Mouse (Mus musculus): ENCODE data around the gene C1qa. TPM values are rescaled to one million over a fixed set of nuclear protein-coding genes. Genes with fewer than 3 reads are reported as not detected.

The C1qa gene
- 67.6 and 92.8 TPM in 2 replicates for polyA plus RNA-seq (2012; rRNA removed)

DNA sequence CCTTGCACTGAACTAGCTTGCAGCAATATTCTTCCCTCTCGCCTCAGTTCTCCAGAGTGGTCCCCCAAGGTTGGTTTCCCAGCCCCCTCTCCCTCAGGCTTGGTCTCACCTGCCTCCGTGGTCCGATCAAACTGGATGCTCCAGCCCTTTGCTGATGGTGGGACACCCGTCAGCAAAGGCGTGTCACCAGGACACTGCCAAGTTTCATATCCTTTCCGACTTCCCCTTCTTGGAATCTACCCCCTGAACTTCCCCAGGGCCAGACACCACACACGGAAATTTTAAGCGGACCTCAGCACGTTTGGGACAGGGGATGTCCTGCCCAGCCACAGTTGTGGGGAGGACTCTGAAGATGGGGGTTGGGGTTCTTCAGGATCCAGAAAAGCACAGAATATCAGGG, at the start of gene C1qa:
C1qa (minus strand) TSS at position 167 of the 400 bp plus-strand sequence.
- no peak for DNase-seq (ENCODE audit: extremely low spot score in 1 of 2, low spot score in 1 of 2)

DNA sequence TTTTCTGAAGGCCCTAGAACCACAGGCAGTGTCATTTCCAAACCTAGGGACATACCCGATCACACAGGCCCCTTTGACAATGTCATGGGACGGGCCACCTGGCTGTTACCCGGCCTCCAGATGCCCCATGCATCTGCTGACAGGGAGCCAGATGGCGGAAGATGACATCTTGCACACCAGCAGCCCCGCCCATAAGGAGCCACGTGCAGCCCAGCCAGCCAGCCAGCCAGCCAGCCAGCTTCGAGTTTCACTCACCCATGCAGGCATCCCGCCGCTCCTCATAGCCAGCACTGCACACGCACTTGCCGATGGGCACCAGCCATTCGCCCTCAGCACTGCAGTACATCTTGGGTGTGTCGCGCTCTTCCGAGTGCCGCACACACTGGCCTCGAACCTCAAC, 46.8 kb upstream of the C1qa start:
- no peak for DNase-seq (ENCODE audit: extremely low spot score in 1 of 2, low spot score in 1 of 2)

DNA sequence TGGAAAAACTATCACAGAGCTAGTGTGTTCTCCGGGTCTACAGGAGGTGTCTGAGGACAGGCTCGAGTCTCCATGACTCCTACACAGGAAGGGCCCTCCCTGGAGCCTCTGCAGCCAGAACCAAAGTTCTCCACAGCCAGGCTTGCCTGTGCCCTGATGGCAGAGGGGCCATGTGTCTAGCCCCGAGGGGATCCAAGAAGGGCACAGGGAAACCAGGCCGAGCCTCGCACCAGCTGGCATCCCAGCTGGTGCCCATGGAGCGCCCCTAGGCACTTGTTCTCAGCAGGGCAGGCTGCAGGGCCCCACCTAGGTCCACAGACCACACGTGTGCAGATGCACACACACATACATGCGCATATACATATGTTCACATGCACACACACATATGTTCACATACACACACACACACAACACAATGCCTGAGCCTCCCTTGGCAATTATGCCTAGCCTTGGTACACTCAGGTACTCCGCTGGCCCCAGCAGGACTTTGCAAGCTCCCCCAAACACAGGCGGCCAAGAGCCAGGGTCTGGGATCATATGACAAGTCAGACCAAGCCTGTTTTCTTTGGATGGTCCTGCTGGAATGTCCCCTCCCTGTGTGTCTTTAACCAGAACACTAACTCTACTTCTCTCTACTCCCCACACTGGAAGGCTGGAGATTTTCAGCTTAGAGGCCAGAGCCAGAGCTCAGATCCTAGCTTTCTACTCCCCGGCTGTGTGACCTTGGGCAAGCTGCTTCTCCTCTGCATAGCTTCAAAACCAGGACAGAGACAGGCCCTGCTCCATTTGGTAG, 46.2 kb upstream of the C1qa start:
- DNase-seq (ENCODE audit: extremely low spot score in 1 of 2, low spot score in 1 of 2), result no peak

DNA sequence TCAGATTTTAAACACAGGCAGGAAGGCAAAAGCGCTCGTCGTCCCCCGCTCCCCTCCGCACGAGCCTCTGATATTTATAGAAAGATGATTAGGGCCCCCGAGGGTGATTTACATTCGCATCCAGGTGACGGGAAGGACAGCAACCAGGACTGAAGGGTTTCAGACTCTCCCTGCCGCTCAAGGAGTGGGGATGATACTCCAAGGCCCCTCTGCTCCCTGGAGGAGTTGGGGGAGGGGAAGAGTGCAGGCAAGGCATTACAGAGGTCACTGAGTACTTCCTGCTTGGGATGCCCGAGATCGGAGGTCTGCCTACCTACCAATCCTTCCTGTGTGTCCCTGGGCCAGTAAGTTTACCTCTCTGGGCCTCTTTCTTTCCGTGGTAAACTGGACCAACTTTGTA, 44.6 kb upstream of the C1qa start:
- no peak for DNase-seq (ENCODE audit: extremely low spot score in 1 of 2, low spot score in 1 of 2)

DNA sequence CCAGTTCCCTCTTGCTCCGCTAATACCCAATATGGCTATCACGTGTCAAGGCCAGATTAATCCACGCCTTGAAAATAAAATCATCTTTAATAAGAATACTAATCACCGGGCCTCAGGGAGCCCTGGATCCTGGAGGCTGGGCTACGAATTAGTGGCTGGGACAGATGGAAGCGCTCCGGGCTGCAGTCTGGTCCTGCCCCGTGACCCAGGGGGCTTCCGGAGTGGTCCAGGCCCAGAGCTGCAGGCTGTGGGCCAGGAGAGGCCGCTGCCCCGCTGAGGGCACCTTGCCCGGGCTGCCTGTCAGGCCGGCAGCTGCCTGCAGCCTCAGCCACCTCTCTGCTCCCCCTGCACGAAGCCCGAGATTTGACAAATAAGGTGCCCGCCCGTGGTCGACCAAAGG, 44.2 kb upstream of the C1qa start:
- DNase-seq (ENCODE audit: extremely low spot score in 1 of 2, low spot score in 1 of 2), result no peak

DNA sequence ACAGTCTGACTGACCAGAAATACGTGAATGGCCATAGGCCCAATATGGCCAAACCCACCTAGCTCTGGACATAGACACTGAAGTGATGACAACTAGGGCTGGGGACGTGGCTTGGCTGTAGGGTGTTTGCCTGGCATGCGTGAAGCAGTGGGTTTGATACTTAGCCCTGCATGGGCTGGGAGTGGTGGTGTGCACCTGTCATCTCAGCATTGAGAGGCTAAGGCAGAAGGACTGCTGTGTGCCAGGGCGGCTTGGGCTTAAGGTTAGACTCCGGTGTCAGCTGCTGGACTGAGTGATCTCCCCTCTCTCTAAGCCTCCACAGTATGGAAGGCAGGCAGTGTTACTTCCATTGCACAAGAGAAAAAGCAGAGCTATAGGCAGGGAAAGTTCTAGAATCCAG, 39.3 kb upstream of the C1qa start:
- no peak for DNase-seq (ENCODE audit: extremely low spot score in 1 of 2, low spot score in 1 of 2)

DNA sequence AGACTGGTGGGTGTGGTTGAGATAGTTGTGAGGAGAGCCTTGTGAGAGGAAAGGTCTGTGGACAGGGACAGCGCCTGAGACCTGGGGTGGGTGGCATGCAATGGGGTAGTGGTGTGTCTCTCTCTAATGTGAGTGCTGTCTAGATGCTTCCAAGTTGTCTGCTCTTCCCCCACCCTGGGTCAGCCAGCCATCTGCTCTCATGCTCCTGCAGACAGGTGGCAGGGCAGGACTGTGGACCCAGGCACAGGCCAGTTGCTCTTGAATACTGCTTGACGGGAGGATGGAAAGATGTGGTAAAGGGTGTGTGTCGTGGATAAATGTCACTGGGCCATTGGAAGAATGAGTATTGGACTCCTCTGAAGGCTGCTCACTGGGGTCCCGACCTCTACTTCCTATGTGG, 38.7 kb upstream of the C1qa start:
- no peak for DNase-seq (ENCODE audit: extremely low spot score in 1 of 2, low spot score in 1 of 2)

DNA sequence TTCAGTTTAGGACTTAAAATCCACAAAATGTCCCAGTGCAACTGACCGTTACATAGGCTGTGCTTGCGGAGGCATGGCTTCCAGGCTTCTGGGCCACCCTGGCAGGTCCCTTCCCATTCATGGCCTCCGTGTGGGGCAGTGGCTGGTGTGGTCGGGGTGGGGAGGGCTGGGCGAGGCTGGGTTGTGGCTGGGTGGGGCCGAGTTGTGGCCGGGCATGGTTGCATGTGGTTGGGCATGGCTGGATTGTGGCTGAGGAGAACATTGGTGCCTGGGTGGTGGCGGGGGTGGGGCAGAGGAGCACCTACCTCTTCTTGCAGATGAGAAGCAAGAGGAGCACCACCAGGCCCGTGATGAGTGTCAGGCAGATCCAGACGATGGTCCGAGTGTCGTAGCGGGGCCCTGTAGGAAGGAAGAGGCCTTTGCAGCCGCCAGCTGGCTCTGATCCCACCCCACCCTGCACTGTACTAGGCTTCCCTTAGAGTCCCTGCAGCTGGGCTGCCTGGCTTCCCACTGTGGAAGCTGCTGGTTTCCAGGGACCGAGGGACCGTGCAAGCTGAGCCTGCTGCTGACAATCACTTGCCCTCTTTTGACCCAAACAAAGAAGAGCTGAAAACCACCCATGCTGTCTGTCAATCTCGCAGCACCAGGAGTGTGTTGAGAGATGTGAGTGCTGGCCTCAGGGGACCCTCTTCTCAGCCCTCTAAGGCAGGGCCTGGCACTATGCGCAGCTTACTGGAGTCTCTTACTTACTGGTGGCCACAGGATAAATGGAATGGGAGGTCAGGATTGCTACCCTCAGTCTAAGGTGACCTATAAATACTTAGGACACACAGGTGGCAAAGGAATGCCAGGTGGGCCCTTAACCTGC, 36.4 kb upstream of the C1qa start:
- DNase-seq (ENCODE audit: extremely low spot score in 1 of 2, low spot score in 1 of 2), result no peak

DNA sequence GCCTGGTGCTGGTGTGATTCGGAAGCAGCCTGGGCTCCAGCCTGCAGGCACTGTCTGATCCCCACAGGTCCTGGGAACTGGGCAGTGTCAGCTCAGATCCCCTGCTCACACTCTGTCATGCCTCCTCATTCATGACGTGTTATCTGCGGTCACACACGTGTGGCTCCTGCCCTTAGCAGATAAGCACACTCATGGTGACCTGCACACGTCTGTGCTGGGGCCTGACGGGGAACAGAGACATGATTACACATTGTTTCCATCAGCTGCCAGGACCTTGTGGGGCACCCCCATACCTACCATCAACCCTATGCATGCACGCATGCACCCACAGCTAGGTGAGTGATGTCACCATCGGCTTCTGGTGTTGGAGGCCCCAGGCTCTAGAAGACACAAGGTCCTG, 31.9 kb upstream of the C1qa start:
- no peak for DNase-seq (ENCODE audit: extremely low spot score in 1 of 2, low spot score in 1 of 2)

DNA sequence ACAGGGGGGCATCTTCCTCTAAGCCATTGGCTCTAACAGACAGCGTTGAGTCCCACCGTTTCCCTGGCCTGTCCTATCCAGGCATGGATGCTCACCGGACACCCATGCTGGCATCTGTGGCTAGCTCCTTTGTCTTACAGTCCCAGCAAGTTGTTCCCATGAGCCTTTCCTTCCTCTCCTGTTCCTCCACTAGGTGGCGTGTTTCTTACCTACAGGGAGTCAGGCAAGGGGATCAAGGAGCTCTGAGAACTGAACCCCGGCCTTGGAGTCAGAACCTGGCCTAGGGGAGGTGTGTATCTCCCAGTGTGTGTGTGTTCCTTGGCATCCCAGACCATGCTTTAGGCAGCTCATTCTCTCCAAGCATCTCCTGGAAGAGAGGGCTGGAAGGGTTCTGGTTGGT, 30.3 kb upstream of the C1qa start:
- DNase-seq (ENCODE audit: extremely low spot score in 1 of 2, low spot score in 1 of 2), result peak in 1 of 2 experiments; percentile 66

DNA sequence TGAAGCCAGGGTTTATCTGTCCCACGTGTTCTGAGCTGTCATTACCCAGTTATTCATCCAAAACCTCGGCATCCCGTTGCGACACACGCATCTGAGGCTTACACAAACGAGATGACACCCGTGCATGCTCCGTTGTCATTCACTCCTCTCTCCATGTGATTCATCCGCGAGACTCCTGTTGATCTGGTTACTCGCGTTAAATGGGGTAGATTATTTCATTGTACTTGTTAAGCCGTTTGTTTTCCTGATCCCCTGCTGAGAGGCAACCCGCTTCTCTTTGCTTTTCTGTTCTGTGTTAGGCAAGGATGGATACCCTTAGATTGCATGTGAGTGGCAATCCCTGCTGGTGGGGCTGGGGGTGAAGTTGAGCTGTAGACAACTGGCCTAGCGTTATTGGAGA, 27.2 kb upstream of the C1qa start:
- no peak for DNase-seq (ENCODE audit: extremely low spot score in 1 of 2, low spot score in 1 of 2)

DNA sequence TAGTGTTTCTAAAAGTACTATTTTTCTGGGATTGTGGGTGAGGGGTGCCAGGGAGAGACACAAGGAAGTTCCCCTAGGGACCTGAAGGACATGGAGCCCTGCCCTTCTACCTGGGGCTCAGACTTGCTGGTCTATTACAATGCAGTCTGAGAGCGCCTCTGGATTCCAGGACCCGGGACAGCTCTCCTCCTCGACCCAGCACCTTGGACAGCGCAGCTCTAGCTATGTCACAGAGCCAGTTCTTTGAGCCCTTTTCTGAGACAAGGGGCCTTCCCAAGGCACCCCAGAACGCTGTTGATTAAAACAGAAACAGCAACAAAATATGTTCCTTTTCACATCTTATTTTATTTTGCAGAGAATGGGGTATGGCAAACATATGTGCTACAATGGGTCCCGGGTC, 25.9 kb upstream of the C1qa start:
- no peak for DNase-seq (ENCODE audit: extremely low spot score in 1 of 2, low spot score in 1 of 2)

DNA sequence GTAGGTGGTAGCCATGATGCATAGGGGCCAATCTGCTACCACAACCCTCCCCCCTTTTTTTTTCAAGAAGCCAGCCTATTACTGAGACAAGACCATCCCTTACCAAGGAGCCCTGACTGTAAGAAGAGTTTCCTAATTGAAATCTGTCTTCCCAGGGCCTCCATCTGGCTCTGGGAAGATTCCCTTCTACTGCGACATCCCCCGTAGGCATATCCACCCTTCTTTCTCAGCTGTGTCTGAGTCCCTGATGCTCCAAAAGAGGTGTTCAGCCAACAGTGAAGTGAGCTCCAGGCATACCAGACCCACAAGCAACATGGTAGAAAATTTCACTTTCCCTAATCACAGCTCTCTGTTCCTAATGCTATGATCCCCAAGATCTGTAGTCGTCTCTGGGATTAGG, 20.9 kb upstream of the C1qa start:
- DNase-seq (ENCODE audit: extremely low spot score in 1 of 2, low spot score in 1 of 2), result peak in 1 of 2 experiments; percentile 18

DNA sequence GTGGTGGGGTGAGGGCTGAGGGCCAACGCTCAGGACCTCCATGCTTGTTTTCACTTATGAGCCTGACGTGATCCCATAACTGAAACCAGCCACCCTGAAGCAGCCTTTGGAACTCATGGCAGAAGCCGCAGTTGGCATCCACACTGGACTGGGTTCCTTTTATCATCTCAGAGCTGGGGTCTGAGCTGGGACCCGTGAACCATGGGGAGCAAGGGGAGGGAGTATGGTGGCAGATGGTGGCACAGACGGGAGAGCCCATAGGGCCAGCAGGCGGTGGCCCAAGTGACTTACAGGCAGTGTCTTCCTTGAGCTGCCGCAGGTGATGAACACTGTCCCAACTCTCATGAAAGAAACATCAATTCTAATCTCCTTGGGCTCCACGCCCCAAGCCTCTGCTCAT, 20.2 kb upstream of the C1qa start:
- DNase-seq (ENCODE audit: extremely low spot score in 1 of 2, low spot score in 1 of 2), result no peak

DNA sequence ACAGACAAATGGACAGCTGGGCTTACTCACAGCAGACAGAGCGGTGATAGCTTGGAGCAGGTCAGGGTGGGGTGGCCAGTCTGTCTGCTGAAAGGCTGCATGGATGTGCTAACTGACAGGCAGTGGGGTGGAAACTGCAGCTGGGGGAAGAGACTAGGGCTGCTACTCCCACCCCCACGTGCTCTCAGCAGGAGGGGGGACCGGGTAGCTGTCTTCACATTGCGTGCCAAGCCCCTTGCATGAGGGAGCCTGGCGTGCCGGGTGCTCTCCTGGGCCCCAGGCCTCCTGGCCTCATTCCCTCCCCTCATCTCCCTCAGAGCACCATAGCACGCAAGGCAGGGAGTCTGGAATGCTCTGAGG, 18.5 kb upstream of the C1qa start:
- no peak for DNase-seq (ENCODE audit: extremely low spot score in 1 of 2, low spot score in 1 of 2)

DNA sequence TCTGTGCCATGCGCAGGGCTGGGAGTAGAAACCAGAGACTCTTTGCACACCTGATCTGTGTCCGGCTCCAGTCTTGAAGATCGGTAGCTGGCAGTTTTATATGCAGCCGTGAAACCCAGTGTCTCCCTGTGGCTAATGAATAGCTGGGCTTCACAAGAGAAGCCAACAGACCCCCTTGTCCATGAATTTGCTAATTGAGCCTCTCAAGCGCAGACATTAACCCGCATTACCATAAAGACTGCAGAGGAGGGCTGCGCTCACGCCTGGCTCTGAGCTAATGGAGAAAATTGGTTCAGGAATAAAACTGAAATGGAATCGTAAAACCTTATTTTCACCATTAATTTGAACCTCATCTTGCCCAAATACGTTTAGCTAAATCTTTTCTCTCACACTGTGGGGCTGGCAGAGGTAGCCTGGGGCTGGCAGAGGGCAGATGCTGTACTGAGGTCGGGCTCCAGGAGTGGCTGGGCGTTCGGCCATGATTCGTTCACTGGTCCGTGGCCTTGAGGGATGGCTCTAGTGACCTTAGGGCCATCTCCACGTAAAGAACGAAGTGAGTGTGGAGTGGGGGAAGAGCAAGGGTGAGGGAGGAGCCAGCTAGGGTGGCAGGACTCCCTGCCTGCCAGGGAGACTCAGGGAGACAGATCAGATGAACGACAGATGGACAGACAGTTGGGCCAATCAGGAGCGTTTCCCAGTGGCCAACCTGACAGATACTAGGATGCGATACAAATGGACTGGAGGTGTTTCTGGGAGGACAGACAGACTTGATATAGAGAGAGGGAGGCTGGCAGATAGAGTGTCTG, 18.0 kb upstream of the C1qa start:
- DNase-seq (ENCODE audit: extremely low spot score in 1 of 2, low spot score in 1 of 2), result no peak

DNA sequence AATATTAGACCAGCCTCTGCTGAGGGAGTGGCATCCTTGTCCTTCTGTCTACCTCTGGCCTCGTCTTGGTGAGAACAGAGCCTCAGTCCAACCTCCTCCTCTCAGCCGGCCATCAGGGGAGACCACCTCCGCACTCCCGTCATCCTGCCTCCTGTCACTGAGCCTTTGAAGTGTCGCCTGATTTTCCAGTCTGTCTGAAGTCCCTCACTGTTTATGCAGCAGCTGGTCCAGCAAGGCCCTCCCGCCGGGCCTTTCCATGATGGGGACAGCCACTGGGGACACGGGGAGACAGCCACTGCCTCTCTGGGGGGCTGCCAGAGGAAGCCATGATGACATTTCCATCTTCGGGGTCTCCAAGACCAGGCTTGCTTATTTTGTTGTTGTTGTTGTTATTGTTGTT, 14.2 kb upstream of the C1qa start:
- no peak for DNase-seq (ENCODE audit: extremely low spot score in 1 of 2, low spot score in 1 of 2)

DNA sequence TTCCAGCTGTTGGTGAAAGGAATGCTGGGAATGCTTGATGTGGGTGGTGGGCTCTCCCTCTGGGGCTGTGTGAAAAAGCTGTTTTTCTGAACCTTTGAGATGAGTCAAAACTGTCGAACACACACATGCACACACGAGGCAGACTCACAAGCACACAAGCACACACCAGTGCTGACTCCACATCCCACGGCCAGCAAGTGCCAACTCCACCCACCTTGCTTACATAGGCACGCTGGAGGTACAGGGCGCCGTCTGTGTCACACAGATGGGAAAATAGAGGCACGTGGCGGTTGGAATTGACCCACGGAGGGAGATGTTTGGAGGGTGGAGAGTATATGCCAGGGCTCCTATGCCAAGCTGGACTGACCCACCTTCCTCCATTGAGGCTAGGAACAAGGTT, 13.2 kb upstream of the C1qa start:
- DNase-seq (ENCODE audit: extremely low spot score in 1 of 2, low spot score in 1 of 2), result peak; percentile 20 to 30

DNA sequence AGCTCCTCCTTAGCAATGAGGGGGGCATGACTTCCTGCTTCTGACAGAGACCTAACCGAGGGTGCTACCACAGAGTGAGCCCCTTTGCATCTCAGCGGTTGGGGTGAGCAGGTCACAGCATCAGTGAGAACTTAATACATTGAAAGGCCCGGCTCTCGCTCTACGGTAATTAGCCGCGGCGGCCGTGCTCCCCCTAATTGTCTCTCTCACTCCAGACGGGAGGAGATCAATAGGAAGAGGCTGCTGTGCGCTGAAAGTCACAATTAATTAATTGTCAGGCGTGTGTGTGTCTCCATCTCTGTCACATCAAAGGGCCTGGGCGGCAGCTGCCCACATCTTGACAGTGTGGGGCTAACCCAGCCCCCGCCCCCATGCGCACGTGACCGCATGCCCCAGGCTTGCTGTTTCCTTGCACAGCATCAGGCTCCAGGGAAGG, 12.6 kb upstream of the C1qa start:
- DNase-seq (ENCODE audit: extremely low spot score in 1 of 2, low spot score in 1 of 2), result no peak

DNA sequence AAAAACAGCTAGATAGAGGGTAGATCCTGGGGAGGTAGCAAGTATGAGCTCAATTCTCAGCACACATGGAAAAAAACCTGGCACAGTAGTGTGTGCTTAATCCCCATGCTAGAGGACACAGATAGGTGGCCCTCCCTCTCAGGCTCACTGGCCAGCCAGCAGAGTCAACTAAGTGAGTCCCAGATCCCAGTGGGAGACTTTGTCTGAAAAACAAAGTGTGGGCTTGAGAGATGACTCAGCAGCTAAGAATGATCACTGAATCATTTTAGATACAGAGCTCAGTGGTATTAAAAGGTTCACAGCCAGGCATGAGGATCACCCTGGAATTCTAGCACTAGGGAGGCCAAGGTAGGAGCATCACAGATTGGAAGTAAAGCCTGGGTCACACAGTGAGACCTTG, 9.2 kb upstream of the C1qa start:
- peak in 1 of 2 experiments; percentile 23 for DNase-seq (ENCODE audit: extremely low spot score in 1 of 2, low spot score in 1 of 2)

DNA sequence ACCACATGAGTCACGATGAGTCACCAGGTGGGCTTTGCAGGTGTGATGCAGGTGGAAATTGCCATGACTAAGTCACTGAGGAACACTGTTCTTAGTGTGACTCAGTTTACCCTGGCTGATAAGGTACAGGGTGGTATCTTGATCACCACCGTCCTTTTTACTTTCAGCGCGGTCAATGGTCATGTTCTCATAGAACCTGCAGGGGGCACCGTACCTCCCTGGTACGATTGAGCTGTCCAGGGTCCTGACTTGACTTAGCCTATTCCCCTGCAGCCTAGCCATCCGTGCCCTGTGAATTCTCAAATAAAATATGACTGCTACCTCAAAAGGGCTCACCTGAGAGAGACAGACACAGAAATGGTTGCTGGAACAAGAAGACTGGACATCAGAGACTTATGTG, 8.4 kb upstream of the C1qa start:
- DNase-seq (ENCODE audit: extremely low spot score in 1 of 2, low spot score in 1 of 2), result peak in 1 of 2 experiments; percentile 28

All from frontal cortex, adult 2 months (tissue).